Mouse (Mus musculus) small intestine, adult 2 months (tissue): ENCODE measurements around the gene Sh3kbp1.
A peak's percentile ranks its signal among the peaks of the same experiment; 100 is the strongest.

Source experiments
- CTCF ChIP-seq: fragments of 200-500 bp; IDR thresholded peaks from 2 replicates; pipeline ENCODE4 v1.5.1; 2012; ENCODE audit warnings: low read depth, mild to moderate bottlenecking, control low read depth, inconsistent platforms, low read length, moderate library complexity, mixed read lengths; ENCODE audit not compliant: insufficient replicate concordance, insufficient read length; ENCODE audit errors: extremely low read depth
- POLR2A ChIP-seq: fragments of 200-500 bp; IDR thresholded peaks from 2 replicates; pipeline ENCODE4 v1.6.1; 2012; ENCODE audit warnings: low read depth, mild to moderate bottlenecking, control low read depth, inconsistent platforms, low read length, moderate library complexity

- TF ChIP-seq CTCF (peak; percentile 84), POLR2A (no peak)
These were observed 361.2 kb downstream of the Sh3kbp1 start, which contains the start of gene Map3k15 for GRCm38 (mm10) chrX:159988002-159988960.
